Mouse (Mus musculus) erythroblast, embryonic 14.5 days (primary cell): ENCODE results near the gene Rpp14. TPM values are rescaled to one million over a fixed set of nuclear protein-coding genes. Genes with fewer than 3 reads are reported as not detected.
A peak's percentile ranks its signal among the peaks of the same experiment; 100 is the strongest.

ENCODE experiments used
- H3K27me3 ChIP-seq: 2 replicates; pipeline ENCODE4 v1.6.1; 2012; ENCODE audit warnings: inconsistent platforms; ENCODE audit not compliant: control insufficient read depth
- H3K36me3 ChIP-seq: 2 replicates; pipeline ENCODE4 v1.6.1; 2012; ENCODE audit warnings: mild to moderate bottlenecking, inconsistent platforms; ENCODE audit not compliant: control insufficient read depth
- H3K4me1 ChIP-seq: 2 replicates; pipeline ENCODE4 v1.6.1; 2012; ENCODE audit warnings: inconsistent platforms; ENCODE audit not compliant: control insufficient read depth
- H3K4me3 ChIP-seq: replicated peaks from 2 replicates; pipeline ENCODE3; 2012; ENCODE audit warnings: moderate library complexity, mild to moderate bottlenecking, inconsistent platforms
- H3K9me3 ChIP-seq: 2 replicates; pipeline ENCODE4 v1.6.1; 2012; ENCODE audit warnings: low read length, inconsistent platforms, mixed read lengths; ENCODE audit not compliant: control insufficient read depth
- GATA1 ChIP-seq: IDR thresholded peaks from 2 replicates; pipeline ENCODE4 v1.6.1; 2012; ENCODE audit warnings: low read length, inconsistent platforms, mixed read lengths
- TAL1 ChIP-seq: IDR thresholded peaks from 3 replicates; pipeline ENCODE4 v1.6.1; 2012; ENCODE audit warnings: low read length, inconsistent platforms, mixed read lengths
- polyA plus RNA-seq: library from polyadenylated mRNA; stranded (reverse); fragments of >175 nt; gene quantifications from 2 replicates; pipeline ENCODE4 v1.2.3, GENCODE M21; 2012

Gene Rpp14
- polyA plus RNA-seq, 1 experiment = 0.06 TPM

- Histone ChIP-seq H3K4me3 (no peak overlapping the region), H3K27me3 (no peaks in the 10 kb centered on the region), H3K4me1 (no peaks in the 10 kb centered on the region), H3K9me3 (no peaks in the 10 kb centered on the region), H3K36me3 (no peaks in the 10 kb centered on the region; the same call in 1 of the 2 replicates)
- TF ChIP-seq GATA1 (no peak), TAL1 (no peak)
Observed at GRCm38 (mm10) chr14:8052661-8053060, 27.5 kb upstream of the Rpp14 start.

DNA sequence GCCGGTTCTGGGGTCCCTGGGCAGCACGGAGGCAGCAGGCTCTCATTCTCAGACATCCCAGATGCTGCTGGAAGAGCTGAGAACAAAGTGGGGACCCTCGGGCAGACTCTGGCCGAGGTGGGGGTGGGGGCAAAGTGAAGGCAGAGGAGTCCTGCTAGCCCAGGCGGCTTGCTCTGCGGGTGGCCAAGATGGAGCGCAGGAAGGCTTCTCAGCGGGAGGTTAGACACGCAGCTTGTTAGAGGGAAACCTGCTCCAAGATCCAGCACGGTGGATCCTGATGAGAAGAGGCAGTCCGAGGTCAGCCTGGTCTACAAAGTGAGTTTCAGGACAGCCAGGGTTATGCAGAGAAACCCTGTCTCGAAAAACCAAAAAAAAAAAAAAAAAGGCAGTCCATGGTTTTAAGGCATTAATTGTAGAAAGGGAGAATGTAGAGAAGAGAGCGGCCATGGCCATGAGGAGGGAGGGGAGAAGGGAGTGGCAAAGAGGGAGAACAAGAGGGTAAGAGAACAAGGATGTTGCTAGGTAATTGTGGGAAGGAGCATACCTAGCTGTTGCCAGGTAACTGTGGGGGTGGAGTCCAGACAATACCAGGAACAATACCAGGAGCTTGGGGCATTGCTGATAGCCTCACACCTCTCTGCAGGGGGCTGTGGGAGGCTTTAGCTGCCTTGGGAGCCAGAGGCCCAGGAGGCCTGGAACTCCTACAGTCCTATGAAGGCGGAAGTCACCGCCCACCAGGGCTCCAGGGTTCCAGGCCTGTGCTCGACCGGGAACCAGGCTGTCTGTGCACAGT lies 25.7 kb upstream of the Rpp14 start:
- Histone ChIP-seq H3K4me3 (no peak overlapping the region), H3K27me3 (no peaks in the 10 kb centered on the region), H3K4me1 (no peaks in the 10 kb centered on the region), H3K9me3 (no peaks in the 10 kb centered on the region), H3K36me3 (no peaks in the 10 kb centered on the region; the same call in 1 of the 2 replicates)
- no peak for TF ChIP-seq TAL1
- TF ChIP-seq GATA1 = no peak

GRCm38 (mm10) chr14:8056076-8056475 lies 24.1 kb upstream of the Rpp14 start:
- no peak for TF ChIP-seq TAL1
- TF ChIP-seq GATA1 = no peak
- no peaks in the 10 kb centered on the region; the same call in 1 of the 2 replicates for H3K36me3 ChIP-seq
- no peaks in the 10 kb centered on the region for H3K9me3 ChIP-seq
- no peaks in the 10 kb centered on the region for H3K4me1 ChIP-seq
- no peaks in the 10 kb centered on the region for H3K27me3 ChIP-seq
- H3K4me3 ChIP-seq = no peak overlapping the region

- Histone ChIP-seq H3K36me3 (no peaks in the 10 kb centered on the region), H3K9me3 (no peaks in the 10 kb centered on the region), H3K4me3 (no peak overlapping the region), H3K4me1 (peaks cover 11% of the 10 kb centered on the region), H3K27me3 (no peaks in the 10 kb centered on the region)
- TF ChIP-seq TAL1 (no peak), GATA1 (no peak)
Observed at GRCm38 (mm10) chr14:8059938-8060337, 20.2 kb upstream of the Rpp14 start.

DNA sequence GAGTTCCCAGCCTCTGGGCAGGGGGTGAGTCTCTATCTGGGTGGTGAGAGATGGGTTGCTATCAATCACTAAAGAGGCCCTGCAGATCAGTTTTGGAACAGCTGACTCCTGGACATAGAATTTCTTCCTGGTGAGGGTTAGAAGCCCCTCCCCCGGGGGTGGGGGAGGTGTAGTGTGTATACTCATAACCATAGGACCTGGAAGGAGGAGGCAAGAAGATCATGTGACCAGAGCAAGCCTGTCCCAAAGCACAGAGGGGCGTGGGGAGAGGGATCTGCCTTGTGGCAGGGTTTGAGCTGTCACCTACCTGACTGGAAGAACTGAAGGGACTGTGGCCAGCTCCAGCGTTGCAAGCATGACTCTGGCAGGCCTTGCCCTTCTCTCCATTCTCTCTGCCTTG lies 18.1 kb upstream of the Rpp14 start:
- Histone ChIP-seq H3K9me3 (no peaks in the 10 kb centered on the region), H3K4me1 (peaks cover 13% of the 10 kb centered on the region), H3K36me3 (no peaks in the 10 kb centered on the region), H3K27me3 (no peaks in the 10 kb centered on the region), H3K4me3 (no peak overlapping the region)
- TF ChIP-seq GATA1 (no peak), TAL1 (no peak)

GRCm38 (mm10) chr14:8062537-8063301 lies 17.4 kb upstream of the Rpp14 start:
- Histone ChIP-seq H3K4me1 (peaks cover 13% of the 10 kb centered on the region), H3K27me3 (no peaks in the 10 kb centered on the region), H3K9me3 (no peaks in the 10 kb centered on the region), H3K4me3 (no peak overlapping the region), H3K36me3 (no peaks in the 10 kb centered on the region)
- TF ChIP-seq GATA1 (no peak), TAL1 (no peak)

DNA sequence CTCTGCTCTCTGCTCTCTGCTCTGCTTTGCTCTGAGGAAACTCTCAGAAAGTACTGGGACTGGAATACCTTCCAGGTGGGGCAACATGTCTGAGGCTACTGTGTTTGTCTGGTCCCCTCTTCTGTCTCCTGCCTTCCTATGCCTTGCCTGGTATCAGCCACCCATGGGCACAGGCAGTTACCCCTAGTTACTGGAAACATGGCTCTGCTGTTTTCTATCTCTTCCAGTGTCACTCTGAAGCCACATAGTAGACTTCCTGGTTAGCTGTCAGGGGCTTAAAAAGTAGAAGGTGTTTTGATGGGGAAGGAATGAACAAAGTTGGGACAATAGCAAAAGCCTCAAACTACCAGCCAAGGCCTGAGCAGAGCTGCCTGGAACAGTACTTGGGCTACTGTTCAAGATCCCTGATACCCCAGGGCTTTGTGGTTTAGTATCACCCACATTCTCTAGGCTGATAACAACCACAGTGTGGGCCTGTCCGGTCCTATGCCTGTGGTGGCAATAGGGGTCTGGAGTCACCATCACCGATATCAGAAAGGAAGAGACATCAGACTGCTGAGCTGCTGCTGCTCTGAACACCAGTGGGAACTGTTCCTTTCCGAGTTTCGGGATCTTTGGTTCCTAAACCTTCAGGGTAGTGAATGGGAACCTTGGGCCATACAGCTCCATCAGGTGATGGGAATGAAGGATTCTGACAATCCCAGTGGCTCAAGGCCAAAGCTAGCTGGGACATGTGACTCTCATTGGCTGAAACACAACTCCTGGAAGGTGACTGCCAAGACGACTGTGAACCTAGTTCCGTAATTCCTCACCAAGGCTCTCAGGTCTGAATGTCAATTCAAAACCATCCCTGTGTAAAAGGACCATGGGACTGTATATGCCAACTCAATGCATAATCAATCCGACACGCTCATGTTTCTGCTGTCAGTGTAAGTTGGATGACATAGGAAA lies 16.1 kb upstream of the Rpp14 start:
- Histone ChIP-seq H3K4me1 (peaks cover 13% of the 10 kb centered on the region), H3K27me3 (no peaks in the 10 kb centered on the region), H3K4me3 (no peak overlapping the region), H3K9me3 (no peaks in the 10 kb centered on the region), H3K36me3 (no peaks in the 10 kb centered on the region)
- TF ChIP-seq GATA1 (no peak), TAL1 (no peak)

GRCm38 (mm10) chr14:8080718-8081117 lies 551 bp downstream of the Rpp14 start:
- peaks cover 30% of the 10 kb centered on the region for H3K36me3 ChIP-seq
- peak overlapping the region; percentile 84 for H3K4me3 ChIP-seq
- H3K4me1 ChIP-seq = peaks cover 34% of the 10 kb centered on the region
- no peaks in the 10 kb centered on the region for H3K9me3 ChIP-seq
- H3K27me3 ChIP-seq = no peaks in the 10 kb centered on the region
- TF ChIP-seq TAL1 = no peak
- TF ChIP-seq GATA1 = no peak

GRCm38 (mm10) chr14:8082949-8083348 lies 2.8 kb downstream of the Rpp14 start:
- Histone ChIP-seq H3K9me3 (no peaks in the 10 kb centered on the region), H3K27me3 (no peaks in the 10 kb centered on the region), H3K4me1 (peaks cover 33% of the 10 kb centered on the region), H3K36me3 (peaks cover 44% of the 10 kb centered on the region), H3K4me3 (no peak overlapping the region)
- TF ChIP-seq TAL1 = no peak
- no peak for TF ChIP-seq GATA1
